Mouse (Mus musculus) bone marrow, adult 2 months (tissue): ENCODE data around the gene 2410015M20Rik. TPM values are rescaled to one million over a fixed set of nuclear protein-coding genes. Genes with fewer than 3 reads are reported as not detected.

ENCODE experiments used
- H3K27ac ChIP-seq: fragments of 200-500 bp; 2 replicates; pipeline ENCODE4 v1.5.1; 2012; ENCODE audit warnings: low read depth, mild to moderate bottlenecking, control low read depth, inconsistent platforms, low read length; ENCODE audit not compliant: control insufficient read depth, poor library complexity, insufficient read depth
- H3K4me1 ChIP-seq: fragments of 200-500 bp; 2 replicates; pipeline ENCODE4 v1.6.1; 2011; ENCODE audit warnings: low read length; ENCODE audit not compliant: control insufficient read depth, insufficient read depth
- H3K4me3 ChIP-seq: fragments of 200-500 bp; replicated peaks from 2 replicates; pipeline ENCODE3; 2011; ENCODE audit warnings: mild to moderate bottlenecking, low read depth, low read length, control low read depth; ENCODE audit not compliant: control insufficient read depth
- CTCF ChIP-seq: fragments of 200-500 bp; IDR thresholded peaks from 2 replicates; pipeline ENCODE4 v1.5.1; 2011; ENCODE audit warnings: low read length, control low read depth; ENCODE audit not compliant: control insufficient read depth, insufficient read depth
- POLR2A ChIP-seq: fragments of 200-500 bp; IDR thresholded peaks from 2 replicates; pipeline ENCODE4 v1.6.1; 2011; ENCODE audit warnings: low read depth, mild to moderate bottlenecking, control low read depth, low read length, borderline replicate concordance; ENCODE audit not compliant: control insufficient read depth
- WGBS: fragments of 180-500 bp; shearing (Covaris S2); methylation state at CpG from one replicate; pipeline ENCODE4 v1.1.7; 2018; 5-methylcytosine and 5-hydroxymethylcytosine counted together
- polyA plus RNA-seq: library from polyadenylated mRNA; stranded (reverse); fragments of >200 nt; gene quantifications from 2 replicates; pipeline ENCODE4 v1.2.4, GENCODE M21; 2011; ENCODE audit warnings: low replicate concordance; ENCODE audit not compliant: missing spikeins, insufficient read depth, insufficient read length

2410015M20Rik gene
- polyA plus RNA-seq, 1 experiment = 94.1 TPM

GRCm38 (mm10) chr17:56587773-56588172 lies 21.8 kb downstream of the 2410015M20Rik start:
- 91% methylated on average over 1 of the region's 1 CpGs for WGBS
- Histone ChIP-seq H3K4me1 (peaks cover 3% of the 10 kb centered on the region; the same call in 1 of the 2 replicates), H3K27ac (no peak overlapping the region), H3K4me3 (no peak overlapping the region)
- TF ChIP-seq POLR2A = no peak
- no peak for TF ChIP-seq CTCF

- H3K27ac ChIP-seq = peak overlapping the region; percentile 97
- H3K4me3 ChIP-seq = peak overlapping the region; percentile 86
- peaks cover 5% of the 10 kb centered on the region; the same call in 1 of the 2 replicates for H3K4me1 ChIP-seq
- under 1% methylated on average over 61 of the region's 61 CpGs for WGBS
- no peak for TF ChIP-seq POLR2A
Measured at GRCm38 (mm10) chr17:56585171-56585821, 24.3 kb downstream of the 2410015M20Rik start.

- under 1% methylated on average over 98 of the region's 101 CpGs for WGBS
- Histone ChIP-seq H3K4me3 (peak within 1 kb of the TSS; percentile 92), H3K4me1 (peaks cover 5% of the 10 kb centered on the region; the same call in 1 of the 2 replicates), H3K27ac (peak within 1 kb of the TSS; percentile 98)
- TF ChIP-seq CTCF = peak; percentile 2; the same call in 1 of the 2 replicates
- peak; percentile 81; the same call in 1 of the 2 replicates for TF ChIP-seq POLR2A
Measured at GRCm38 (mm10) chr17:56584257-56585130, 25.1 kb downstream of the 2410015M20Rik start, which contains the start of the genes Safb2 and Safb. Gene Safb2 (minus strand): TSS chr17:56584585. Gene Safb (plus strand): TSS chr17:56584825.

- WGBS = under 1% methylated on average over 33 of the region's 33 CpGs
- Histone ChIP-seq H3K27ac (peak overlapping the region; percentile 98), H3K4me3 (peak overlapping the region; percentile 92), H3K4me1 (peaks cover 5% of the 10 kb centered on the region; the same call in 1 of the 2 replicates)
- TF ChIP-seq POLR2A = no peak
Measured at GRCm38 (mm10) chr17:56583611-56584256, 25.8 kb downstream of the 2410015M20Rik start.

GRCm38 (mm10) chr17:56583071-56583470 lies 26.5 kb downstream of the 2410015M20Rik start:
- TF ChIP-seq POLR2A (no peak), CTCF (no peak)
- peaks cover 5% of the 10 kb centered on the region; the same call in 1 of the 2 replicates for H3K4me1 ChIP-seq
- WGBS = 59% methylated on average over 1 of the region's 1 CpGs
- H3K27ac ChIP-seq = peak overlapping the region; percentile 98
- peak overlapping the region; percentile 92 for H3K4me3 ChIP-seq

- 96% methylated on average over 3 of the region's 3 CpGs for WGBS
- Histone ChIP-seq H3K4me3 (no peak overlapping the region), H3K27ac (no peak overlapping the region), H3K4me1 (no peaks in the 10 kb centered on the region)
- TF ChIP-seq CTCF = no peak
- TF ChIP-seq POLR2A = no peak
Measured at GRCm38 (mm10) chr17:56572939-56573338, 36.6 kb downstream of the 2410015M20Rik start.

- no peak overlapping the region for H3K4me3 ChIP-seq
- WGBS = 88% methylated on average over 1 of the region's 1 CpGs
- no peak overlapping the region for H3K27ac ChIP-seq
- no peaks in the 10 kb centered on the region for H3K4me1 ChIP-seq
- TF ChIP-seq POLR2A (no peak), CTCF (no peak)
Measured at GRCm38 (mm10) chr17:56572154-56572553, 37.4 kb downstream of the 2410015M20Rik start.

- Histone ChIP-seq H3K27ac (no peak overlapping the region), H3K4me3 (no peak overlapping the region), H3K4me1 (no peaks in the 10 kb centered on the region)
- 95% methylated on average over 4 of the region's 4 CpGs for WGBS
- TF ChIP-seq CTCF (no peak), POLR2A (no peak)
Measured at GRCm38 (mm10) chr17:56570287-56570686, 39.3 kb downstream of the 2410015M20Rik start.
